Mouse (Mus musculus) CH12F3 (cell line): ENCODE measurements around the gene Rtf2.

Experiments
- in situ Hi-C: fragments of 300-500 bp; cut with MboI; formaldehyde crosslinking; loops from 2 replicates; pipeline ENCODE4 v1.14.3; 2020; ENCODE audit warnings: low sequenced_read_pairs

Gene Rtf2

GRCm38 (mm10) chr2:172433746-172434145 is 6.6 kb upstream of the Rtf2 start:
- in situ Hi-C loops, result no loop called here

GRCm38 (mm10) chr2:172437371-172437952 is 2.9 kb upstream of the Rtf2 start:
- in situ Hi-C loops, result loop anchor here (5.0 kb wide), 1 partner anchor 45 kb away; the partner anchor contains the start of gene Cass4

GRCm38 (mm10) chr2:172440640-172441005 is 267 bp downstream of the Rtf2 start:
- in situ Hi-C loops, result loop anchor here (10.0 kb wide), 1 partner anchor 66 kb away; the partner anchor contains the start of genes Aurka and Cstf1

GRCm38 (mm10) chr2:172441176-172441575 is 820 bp downstream of the Rtf2 start:
- in situ Hi-C loops, result loop anchor here (10.0 kb wide), 1 partner anchor 66 kb away; the partner anchor contains the start of genes Aurka and Cstf1

GRCm38 (mm10) chr2:172445617-172446016 is 5.3 kb downstream of the Rtf2 start:
- in situ Hi-C loops, result loop anchor here (10.0 kb wide), 1 partner anchor 71 kb away; the partner anchor contains the start of genes Aurka and Cstf1

GRCm38 (mm10) chr2:172447317-172447716 is 7.0 kb downstream of the Rtf2 start:
- in situ Hi-C loops, result loop anchor here (10.0 kb wide), 1 partner anchor 73 kb away; the partner anchor contains the start of genes Aurka and Cstf1

- in situ Hi-C loops, result loop anchor here (10.0 kb wide), 1 partner anchor 74 kb away; the partner anchor contains the start of genes Aurka and Cstf1
These were observed 8.0 kb downstream of the Rtf2 start for GRCm38 (mm10) chr2:172448329-172448728.

GRCm38 (mm10) chr2:172450640-172451039 is 10.3 kb downstream of the Rtf2 start:
- in situ Hi-C loops, result no loop called here

GRCm38 (mm10) chr2:172452031-172452430 is 11.7 kb downstream of the Rtf2 start:
- in situ Hi-C loops, result no loop called here

GRCm38 (mm10) chr2:172452458-172452857 is 12.1 kb downstream of the Rtf2 start:
- in situ Hi-C loops, result no loop called here

GRCm38 (mm10) chr2:172458496-172458895 is 18.1 kb downstream of the Rtf2 start, which contains the start of gene Gcnt7:
Gene Gcnt7 (minus strand): TSS chr2:172458596.
- in situ Hi-C loops, result no loop called here

GRCm38 (mm10) chr2:172460647-172461046 is 20.3 kb downstream of the Rtf2 start:
- in situ Hi-C loops, result no loop called here

- in situ Hi-C loops, result no loop called here
These were observed 22.5 kb downstream of the Rtf2 start for GRCm38 (mm10) chr2:172462813-172463212.

- in situ Hi-C loops, result no loop called here
These were observed 26.2 kb downstream of the Rtf2 start for GRCm38 (mm10) chr2:172466427-172467132.

- in situ Hi-C loops, result no loop called here
These were observed 26.9 kb downstream of the Rtf2 start for GRCm38 (mm10) chr2:172467206-172467605.

- in situ Hi-C loops, result no loop called here
These were observed 28.0 kb downstream of the Rtf2 start for GRCm38 (mm10) chr2:172468346-172468819.

- in situ Hi-C loops, result loop anchor here (10.0 kb wide), 2 partner anchors 522 to 612 kb away; no protein-coding TSS in a partner anchor
These were observed 32.0 kb downstream of the Rtf2 start, which contains the start of gene Fam209 for GRCm38 (mm10) chr2:172472318-172472717. Gene Fam209 (plus strand): TSS chr2:172472520.

GRCm38 (mm10) chr2:172473591-172473990 is 33.2 kb downstream of the Rtf2 start:
- in situ Hi-C loops, result loop anchor here (10.0 kb wide), 2 partner anchors 521 to 611 kb away; no protein-coding TSS in a partner anchor

GRCm38 (mm10) chr2:172474970-172475369 is 34.6 kb downstream of the Rtf2 start:
- in situ Hi-C loops, result loop anchor here (10.0 kb wide), 2 partner anchors 520 to 610 kb away; no protein-coding TSS in a partner anchor

- in situ Hi-C loops, result loop anchor here (10.0 kb wide), 2 partner anchors 518 to 608 kb away; no protein-coding TSS in a partner anchor
These were observed 36.4 kb downstream of the Rtf2 start for GRCm38 (mm10) chr2:172476707-172477260.

GRCm38 (mm10) chr2:172477350-172477749 is 37.0 kb downstream of the Rtf2 start:
- in situ Hi-C loops, result loop anchor here (10.0 kb wide), 2 partner anchors 517 to 607 kb away; no protein-coding TSS in a partner anchor
